Mouse (Mus musculus) Muller cell, postnatal 12 days (primary cell): ENCODE data around the gene Dok3.

Experiments used
- DNase-seq: peaks from one replicate; pipeline ENCODE4 v3.0.0-alpha.2; 2015; ENCODE audit errors: inconsistent ontology term

Gene Dok3

GRCm38 (mm10) chr13:55507877-55508276, 21.2 kb downstream of the Dok3 start:
- DNase-seq: no peak

- DNase-seq: peak; percentile 55
These were observed 22.4 kb downstream of the Dok3 start for GRCm38 (mm10) chr13:55506697-55507096.

- DNase-seq: no peak
These were observed 23.3 kb downstream of the Dok3 start for GRCm38 (mm10) chr13:55505810-55506209.

DNA sequence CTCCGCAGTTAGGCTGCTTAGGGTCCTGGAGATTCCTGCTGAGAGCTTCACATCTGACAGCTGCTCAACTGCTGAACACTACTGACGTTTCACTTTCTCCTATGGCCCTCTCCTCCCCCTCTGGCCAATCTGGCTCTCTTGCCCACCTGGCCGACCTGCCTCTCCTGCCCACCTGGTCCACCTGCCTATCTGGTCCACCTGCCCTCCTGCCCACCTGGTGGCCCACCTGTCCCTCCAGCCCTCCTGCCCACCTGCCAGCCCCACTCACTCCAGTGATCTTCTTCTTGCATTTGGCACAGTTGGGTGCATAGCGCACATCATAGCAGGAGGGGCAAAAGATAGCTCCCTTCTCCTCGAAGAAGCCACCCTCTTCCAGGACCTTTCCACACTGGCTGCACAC, 24.7 kb downstream of the Dok3 start:
- DNase-seq: no peak

DNA sequence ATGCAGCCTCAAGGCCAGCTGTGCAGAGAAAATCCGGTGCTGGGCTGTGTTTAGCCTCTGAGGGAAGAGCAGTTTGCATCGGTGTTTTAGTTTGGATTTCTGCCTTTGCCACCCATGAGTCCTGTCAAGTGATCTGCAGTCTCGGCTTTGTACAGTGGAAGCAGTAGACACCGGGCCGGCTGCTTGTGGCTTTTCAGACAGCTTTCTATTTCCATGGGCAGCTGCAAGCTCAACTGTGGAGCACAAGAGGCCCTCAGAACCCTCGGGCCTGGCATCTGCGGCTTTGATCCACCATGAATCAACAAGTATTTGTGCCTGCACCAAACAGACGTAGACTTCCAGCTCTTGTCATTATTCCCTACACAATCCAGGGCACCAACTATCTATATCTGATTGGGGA, 26.7 kb downstream of the Dok3 start:
- DNase-seq: no peak

DNA sequence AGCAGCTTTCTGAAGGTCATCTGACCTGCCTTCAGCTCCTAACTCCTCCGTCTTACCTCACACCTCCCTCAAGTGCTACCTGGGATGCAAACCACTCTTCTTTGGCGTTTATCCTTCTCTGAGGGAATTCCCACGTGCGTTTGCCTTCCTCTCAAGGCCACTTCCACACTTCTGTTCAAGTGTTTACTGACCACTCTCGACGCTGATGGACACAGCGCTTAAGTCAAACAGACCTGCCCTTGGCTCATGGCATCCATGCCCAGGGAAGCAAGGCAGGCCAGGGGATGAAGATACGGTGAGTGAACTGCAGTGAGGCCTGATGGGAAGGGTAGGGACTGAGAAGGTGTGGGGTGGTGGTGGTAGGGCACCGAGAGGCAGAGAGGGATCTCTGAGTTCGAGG, 28.5 kb downstream of the Dok3 start:
- no peak for DNase-seq

GRCm38 (mm10) chr13:55498906-55499305, 30.2 kb downstream of the Dok3 start:
- no peak for DNase-seq

DNA sequence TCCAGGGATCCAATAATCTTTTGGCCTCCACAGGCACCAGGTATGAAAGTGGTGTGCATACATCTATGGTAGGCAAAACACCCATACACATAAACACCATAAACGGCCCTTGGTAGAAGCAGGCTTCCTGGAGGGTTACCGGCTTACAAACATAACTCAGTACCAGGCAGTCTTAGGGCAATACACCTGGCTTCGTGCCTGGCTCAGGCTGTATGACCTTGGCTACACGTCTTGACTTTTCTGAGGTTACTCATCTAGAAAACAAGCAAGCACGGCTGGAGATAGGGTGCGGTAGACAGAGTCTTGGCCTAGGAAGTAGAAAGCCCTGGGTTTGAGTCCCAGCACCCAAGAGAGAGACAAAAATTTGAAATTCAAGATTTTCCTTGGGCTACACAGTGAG, 32.4 kb downstream of the Dok3 start:
- DNase-seq: no peak

GRCm38 (mm10) chr13:55495702-55496101, 33.4 kb downstream of the Dok3 start:
- DNase-seq: no peak

DNA sequence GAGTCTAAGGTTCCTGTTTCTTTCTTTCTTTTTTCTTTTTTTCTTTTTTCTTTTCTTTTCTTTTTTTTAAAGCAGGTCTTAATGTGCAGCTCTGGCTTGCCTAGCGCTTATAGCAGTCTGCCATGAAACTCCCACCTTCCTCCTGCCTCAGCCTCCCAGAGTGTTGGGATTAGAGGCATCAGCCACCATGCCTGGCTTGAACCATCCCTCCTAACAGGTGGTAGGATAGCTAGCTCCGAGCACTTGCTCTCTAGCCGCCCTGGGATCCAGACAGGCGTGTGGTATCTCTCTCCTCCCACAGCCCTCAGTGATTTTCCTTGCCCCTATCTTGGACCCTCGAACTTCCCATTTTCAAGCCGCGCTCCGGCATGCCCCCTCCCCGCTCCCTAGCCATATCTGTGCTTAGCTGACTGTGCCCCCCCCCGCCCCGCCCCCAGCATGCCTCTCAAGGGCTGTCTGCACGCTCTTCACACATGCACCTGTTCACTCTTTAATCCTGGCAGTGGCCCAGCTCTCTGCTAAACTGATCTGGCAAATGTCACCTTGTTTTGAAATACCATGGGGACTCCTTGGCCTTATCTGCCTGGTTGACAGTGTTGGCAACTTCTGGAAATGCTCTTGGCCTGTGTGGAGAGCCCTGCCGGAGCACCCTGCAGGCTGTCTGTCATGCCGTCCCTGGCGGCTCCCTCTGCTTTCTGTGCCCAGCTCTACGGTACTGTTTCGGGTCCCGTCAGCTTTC, 34.0 kb downstream of the Dok3 start:
- DNase-seq: no peak

GRCm38 (mm10) chr13:55494257-55494656, 34.8 kb downstream of the Dok3 start:
- no peak for DNase-seq

DNA sequence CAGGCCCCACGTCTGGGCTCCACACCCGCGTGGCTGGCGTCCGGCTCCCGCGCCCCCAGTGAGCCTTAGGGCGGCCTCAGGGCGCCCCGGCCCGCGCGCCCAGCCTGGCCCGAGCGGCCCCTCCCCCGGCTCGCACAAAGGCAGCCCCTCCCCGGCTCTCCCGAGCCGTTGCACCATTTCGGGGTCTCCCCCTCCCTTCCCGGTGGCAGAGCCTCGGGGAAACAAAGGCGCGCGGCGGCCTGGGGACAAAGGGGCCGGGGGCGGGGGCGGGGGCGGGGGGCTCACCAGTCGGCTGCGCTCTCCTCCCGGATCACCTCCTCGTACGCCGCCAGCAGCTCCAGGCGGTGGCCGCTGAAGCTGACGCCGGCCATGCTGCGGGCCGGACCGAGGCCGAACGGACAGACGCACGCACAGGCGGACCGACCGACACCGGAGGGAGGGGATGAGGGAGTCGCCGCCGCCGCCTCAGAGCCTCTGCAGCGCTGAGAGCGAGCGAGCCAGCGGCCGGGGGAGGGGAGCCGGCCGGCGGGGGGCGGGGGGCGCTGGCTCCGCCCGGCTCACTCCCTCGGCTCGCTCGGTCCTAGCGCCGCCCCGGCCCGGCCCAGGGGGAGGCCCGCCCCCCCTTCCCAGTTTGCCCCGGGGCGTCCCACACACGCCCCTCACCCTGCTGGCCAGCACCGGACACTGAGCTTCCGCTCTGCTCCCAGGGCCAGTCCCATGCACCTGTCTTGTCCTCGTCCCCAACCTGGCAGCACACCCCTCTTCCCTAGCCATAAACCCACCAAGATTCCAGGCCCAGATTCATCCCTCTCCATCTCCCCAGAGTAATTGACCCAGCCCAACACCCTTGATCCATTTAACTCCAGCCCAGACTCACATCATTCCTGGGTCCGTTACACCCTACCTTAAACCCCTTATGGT, 41.3 kb downstream of the Dok3 start, which contains the start of gene Dbn1:
Gene Dbn1, minus strand, starts transcription at position 534 of the 921 bp plus-strand sequence.
- peak; percentile 77 for DNase-seq

DNA sequence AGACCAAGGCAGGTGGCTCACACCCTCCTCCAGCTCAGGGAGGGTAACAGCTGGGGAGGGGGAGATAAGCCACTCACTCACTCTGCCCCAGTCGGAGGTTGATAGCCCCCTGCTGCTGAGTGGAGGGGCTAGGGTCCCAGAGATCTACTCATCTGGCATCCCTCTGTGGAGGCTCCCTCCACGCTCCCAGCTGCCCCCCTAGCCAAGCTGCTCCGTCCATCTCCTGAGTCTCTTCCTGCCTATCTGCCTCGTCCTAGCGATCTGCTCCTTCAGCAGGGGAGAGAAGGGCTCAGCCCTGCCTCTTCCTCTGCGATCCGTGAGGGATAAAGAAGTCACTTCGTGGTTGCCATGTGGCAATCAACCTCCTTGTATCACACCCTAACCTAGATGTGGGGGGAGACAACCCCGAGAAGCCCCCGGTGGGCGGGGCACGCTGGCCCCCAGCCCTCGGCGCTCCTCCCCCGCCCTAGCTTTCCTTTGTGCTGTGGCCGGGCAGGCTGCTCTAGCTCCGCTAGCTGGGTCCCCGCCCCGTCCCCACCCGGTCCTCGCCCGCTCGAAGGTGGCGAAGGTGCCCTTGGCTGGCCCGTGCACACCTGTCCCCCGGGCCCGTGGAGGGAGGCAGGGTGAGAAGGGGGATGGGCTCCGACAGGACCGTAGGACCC, 42.0 kb downstream of the Dok3 start:
- DNase-seq: peak; percentile 64

DNA sequence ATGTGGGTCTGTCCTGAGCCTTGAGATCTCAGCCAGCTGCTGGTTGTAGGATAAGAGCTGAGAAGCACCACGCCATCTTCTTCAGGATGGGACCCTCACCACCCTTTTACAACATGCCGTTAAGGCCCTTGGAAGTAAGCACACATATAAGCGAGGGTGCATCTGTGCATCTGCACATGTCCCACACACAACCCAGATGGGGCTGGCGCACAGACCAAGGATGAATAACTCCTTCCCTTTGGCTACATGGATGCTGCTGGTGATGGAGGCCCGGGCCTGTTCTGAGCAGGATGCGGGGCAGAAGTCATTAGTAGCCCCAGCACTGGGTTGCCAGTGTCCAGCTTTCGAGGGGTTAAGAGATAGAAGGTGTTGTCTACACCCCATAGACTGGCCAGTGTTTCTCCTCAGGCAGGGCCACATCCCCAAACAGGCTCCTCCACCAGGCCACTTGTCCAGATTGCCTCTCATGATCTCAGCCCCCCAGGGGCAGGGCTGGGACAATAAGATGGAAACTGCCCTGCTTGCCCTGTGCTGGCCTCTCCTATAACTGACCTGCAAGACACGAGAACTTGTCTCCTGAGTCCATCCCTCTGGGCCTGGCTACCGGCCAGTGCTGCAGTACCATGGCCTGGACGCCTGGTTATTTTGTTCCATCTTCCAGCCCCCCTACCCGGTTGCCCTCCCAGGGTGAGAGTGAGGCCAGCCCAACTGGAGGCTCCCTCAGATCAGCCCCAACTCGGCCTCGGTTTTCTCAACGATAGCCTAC, 42.9 kb downstream of the Dok3 start:
- DNase-seq: peak; percentile 66

DNA sequence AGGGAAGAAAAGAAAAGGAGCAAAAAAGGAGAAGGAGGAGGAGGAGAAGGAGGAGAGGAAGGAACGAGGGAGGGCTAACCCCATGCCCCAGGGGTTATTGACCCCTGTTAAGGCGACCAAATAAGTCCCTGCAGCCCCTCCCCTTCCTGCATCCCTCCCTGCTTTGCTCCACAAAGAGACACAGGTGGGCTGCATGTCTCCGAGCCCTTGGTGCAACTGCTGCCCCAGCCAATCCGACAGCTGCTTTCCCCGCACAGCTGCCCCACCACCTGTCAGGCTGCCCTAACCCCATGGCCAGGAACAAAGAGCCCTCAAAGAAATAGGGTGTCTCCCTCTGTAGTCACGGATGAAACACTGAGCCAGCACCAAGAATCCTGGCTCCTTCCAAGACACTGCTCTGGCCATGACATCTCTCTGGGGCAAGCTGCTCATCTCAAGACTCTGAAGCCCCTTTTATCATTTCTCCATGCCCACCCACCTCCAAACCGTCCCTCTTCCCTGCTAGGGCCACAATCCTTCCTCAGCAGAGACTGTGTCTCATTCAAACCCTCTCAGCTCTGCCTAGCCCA, 44.5 kb downstream of the Dok3 start:
- no peak for DNase-seq

- DNase-seq: no peak
These were observed 45.5 kb downstream of the Dok3 start for GRCm38 (mm10) chr13:55483593-55483992.

GRCm38 (mm10) chr13:55483071-55483470, 46.0 kb downstream of the Dok3 start:
- peak; percentile 90 for DNase-seq

GRCm38 (mm10) chr13:55482542-55482941, 46.6 kb downstream of the Dok3 start:
- DNase-seq: peak; percentile 91

DNA sequence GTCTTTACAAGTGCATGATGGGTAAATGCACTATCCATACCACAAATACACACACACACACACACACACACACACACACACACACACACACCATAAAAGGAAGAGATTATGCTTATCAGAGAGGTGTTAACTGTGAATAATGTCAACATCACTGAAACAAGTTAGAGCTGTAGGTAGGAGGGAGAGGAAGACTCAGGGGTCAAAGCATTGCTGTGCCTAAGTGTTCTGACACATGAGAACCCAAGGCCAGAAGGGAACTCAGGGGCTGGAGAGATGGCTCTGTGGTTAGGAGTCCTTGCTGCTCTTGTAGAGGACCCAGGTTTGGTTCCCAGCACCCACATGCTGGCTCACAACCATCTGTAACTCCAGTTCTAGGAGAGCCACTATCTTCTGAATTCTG, 49.2 kb downstream of the Dok3 start:
- DNase-seq: no peak

DNA sequence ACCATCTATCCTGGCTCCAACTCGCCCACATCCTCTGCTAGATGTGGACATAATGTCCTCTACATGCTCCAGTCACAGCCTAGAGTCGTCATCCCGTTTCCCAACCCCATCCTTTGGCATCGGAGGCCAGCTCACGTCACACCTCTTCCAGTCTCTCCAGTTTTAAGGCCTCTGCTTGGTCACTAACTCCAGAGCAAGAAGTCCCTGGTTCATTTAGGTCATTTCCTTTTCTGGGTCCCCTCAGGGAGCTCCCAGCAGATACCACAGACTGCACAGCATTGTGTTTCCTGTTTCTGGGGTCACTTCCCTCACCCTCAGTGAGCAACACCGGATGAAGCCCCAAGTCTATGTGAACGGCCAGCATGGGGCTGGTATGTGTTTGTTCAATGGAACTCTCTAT, 50.1 kb downstream of the Dok3 start:
- DNase-seq: no peak

- DNase-seq: no peak
These were observed 51.1 kb downstream of the Dok3 start for GRCm38 (mm10) chr13:55478036-55478435.
